Mouse (Mus musculus): ENCODE results near the gene Daam1.
A peak's percentile ranks its signal among the peaks of the same experiment; 100 is the strongest.

The Daam1 gene

GRCm38 (mm10) chr12:71901211-71901610 is 70.3 kb downstream of the Daam1 start:
- no peak for DNase-seq

DNA sequence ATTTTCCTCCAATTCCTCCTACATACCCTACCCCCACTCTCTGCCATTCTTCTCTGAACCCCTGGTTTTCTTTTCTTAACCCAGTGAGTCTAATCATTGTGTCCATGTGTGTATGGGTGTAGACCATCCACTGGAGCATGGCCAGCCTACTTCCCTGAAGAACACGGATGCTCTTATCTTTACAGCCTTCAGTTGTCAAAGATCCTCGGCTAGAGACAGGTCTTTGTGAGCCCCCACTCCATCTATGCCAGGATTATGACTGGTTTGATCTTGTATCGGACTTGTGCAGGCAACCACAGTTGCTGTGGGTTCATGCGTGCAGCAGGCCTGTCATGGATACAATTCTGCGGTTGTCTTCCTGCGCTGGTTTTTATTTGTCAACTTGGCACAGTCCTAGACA is 71.0 kb downstream of the Daam1 start:
- no peak for DNase-seq

- no peak for DNase-seq
Observed at GRCm38 (mm10) chr12:71902317-71902716, 71.4 kb downstream of the Daam1 start.

DNA sequence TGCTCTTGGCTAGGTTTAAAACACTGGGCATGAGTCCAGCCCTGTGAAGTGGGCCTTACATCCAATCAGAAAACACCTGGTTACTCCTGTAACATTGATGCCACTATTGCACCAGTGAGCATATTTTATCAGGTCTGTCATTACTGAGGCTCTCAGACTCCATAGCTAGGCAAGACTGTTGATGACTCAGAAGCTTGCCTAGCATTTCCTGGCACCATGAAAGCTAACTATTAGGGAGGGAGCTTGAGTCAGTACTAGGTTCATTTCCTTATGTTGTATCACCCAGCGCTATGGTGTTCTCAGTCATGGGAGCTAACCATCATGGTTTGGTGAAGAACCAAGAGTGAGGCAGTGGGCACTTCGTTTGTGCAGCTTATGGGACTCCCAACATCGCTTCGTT is 72.3 kb downstream of the Daam1 start:
- no peak for DNase-seq

DNA sequence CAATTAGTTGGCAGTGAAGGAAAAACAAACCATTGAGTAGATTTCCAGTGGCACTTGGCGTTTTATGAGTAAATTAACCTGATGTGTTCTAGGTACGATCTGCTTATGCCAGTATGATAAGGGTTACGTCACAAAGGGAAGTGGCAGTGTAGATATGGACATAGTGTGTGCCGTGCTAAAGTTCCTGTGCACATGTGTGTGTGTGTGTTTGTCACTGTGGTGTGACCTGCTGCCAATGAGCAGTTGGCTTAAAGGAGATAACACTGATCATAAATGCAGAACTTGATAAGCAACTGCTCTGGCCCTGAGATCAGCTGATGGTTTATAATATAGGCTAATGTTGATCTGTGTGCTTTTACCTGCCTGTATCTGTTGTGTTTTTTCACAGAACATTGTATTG is 73.4 kb downstream of the Daam1 start:
- no peak for DNase-seq

DNA sequence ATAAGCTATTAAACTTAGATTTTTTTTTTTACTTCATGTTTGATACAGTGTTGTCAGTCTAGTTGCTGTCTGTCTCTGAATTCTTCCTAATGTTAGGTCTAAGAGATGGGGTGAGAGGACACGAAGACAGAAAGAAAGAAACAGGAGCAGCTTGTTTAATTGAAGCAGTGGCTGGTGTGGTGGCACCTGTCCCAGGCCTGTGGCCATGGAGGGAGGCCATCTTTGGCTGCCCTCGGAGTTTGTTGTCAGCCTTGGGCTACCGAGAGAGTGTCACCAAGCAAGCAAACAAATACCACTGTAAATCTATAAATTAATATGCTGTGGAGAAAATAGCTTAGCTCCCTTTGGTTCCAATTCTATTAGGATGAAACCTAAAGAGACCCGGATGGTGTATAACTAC is 74.0 kb downstream of the Daam1 start:
- DNase-seq, result no peak

GRCm38 (mm10) chr12:71905640-71906320 is 74.9 kb downstream of the Daam1 start:
- DNase-seq, result no peak

- DNase-seq, result no peak
Observed at GRCm38 (mm10) chr12:71906582-71907267, 75.8 kb downstream of the Daam1 start.

DNA sequence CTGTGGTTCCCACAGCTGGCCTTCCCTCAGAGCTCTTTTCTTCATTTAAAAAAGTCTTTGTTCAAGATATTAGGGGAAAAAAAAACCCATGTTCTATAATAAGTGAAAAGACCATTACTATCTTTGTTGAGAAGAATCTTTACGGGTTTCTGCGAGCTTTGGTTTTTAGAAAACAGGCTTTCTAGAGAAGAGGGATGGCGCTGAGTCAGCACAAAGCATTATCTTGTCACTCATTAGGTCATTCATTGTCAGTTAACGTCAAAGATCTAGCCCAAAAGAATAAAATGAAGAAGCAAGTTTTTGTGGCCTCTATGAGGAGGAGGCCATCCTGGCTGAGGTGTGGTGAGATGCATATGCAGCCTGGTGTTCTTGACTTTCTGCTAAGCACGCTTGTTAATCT is 78.1 kb downstream of the Daam1 start:
- no peak for DNase-seq

DNA sequence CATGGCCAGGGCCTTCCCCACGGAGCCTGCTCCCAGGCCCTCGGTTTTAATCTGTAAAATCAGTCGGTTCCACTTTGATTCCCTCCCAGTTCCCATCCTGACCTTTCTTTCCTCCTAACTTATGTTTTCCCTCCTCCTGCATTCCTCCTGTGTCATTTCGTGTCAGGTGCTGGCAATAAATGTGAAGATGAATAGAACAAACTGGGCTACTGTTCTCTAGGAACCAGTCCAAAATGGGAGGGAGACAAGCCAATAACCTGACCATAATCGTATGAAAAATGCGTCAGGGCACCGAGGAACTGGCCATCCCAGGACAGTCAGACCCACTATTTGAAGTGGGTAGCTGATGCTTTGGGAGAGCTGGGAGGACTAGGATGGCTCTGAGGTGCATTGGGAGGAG is 79.4 kb downstream of the Daam1 start:
- DNase-seq, result no peak

DNA sequence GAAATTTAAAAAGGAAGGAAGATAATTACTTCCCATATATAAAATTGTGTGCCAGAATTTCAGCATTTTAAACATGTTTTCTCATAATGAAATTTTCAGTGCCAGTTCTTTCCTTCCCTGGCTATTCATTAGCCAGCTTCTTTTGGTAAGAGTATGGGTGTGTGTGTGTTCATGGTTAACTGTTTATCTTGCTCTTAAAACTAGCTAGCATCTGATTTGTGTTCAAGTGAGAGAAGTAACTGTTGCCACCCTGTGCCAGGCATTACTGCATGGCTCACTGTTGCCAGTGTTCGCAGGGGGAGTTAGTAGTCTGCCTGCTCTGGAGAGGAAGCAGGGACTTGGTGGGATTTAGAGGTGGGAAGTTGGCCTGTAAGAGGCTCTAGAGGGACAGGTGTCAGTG is 81.4 kb downstream of the Daam1 start:
- DNase-seq, result no peak

- peak; percentile 35 for DNase-seq
Observed at GRCm38 (mm10) chr12:71919156-71919555, 88.3 kb downstream of the Daam1 start.

- DNase-seq, result no peak
Observed at GRCm38 (mm10) chr12:71919962-71920361, 89.1 kb downstream of the Daam1 start.

DNA sequence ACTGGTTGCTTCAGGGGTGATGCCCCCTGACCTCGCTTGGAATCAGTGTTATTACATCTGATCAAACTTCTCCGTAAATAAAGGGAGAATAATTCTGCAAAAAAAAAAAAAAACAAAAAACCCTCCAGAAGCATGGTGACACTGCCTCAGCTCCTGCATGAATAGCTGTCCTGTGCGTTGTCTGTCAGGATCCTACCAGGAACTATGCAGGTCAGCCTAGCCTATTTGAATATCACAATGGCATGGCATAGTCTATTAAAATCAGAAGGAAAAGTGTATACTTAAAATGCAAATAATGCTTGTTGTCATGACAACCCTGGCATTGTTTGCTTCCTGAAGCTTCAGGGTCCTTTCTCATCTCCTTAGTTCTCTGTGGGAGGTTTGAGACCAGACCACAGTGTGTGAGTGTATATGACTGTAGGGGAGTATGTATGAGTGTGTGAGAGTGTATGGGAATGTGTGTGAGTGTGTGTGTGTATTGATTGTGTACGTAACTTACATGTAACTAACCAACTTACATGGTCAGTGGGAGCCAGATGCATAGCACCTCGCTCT is 92.0 kb downstream of the Daam1 start:
- DNase-seq, result no peak

DNA sequence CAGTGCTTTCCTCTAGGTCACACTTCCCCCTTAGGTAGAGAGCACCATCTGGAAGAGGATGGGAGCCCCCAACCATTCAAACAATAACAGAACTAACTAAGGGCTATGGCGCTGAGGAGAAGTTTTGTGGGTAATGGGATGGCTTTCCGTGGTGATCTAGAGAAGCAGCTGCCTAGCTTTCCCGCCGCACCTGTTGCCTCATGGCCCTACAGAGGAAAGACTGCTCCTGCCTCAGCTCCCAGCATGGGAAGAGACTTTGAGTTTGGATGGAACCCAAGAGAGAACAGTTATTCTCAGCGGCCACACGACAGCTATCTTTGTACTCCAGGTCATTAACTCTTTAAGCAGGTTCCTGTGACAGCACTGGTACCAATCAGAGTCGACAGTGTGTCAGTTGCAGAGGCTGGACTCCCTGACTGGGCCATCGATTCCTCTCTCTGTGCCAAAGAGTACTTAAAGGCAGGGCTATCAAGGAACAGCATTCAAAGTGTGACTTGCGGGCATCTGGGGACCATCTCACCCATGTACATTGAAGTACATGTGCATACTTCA is 94.2 kb downstream of the Daam1 start:
- no peak for DNase-seq

- DNase-seq, result no peak
Observed at GRCm38 (mm10) chr12:71925990-71926700, 95.3 kb downstream of the Daam1 start.

GRCm38 (mm10) chr12:71928092-71928491 is 97.2 kb downstream of the Daam1 start:
- DNase-seq, result no peak

DNA sequence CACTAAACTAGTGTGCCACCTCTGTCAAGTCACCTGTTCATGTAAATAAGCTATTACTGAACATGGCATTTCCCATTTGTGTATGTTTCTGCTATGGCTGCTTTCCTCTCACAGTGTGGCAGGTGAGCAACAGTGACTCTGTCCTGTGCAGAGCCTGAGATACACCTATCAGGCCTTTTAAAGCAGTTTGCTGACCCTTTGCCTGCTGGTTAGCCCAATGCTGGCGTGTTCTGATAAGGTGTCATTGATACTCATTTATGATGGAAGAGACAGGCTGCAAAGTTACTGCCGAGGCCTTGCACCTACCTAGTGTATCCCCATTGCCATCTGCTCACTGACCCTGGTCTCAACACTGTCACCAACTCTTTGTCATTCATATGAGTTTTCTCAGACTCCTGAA is 99.0 kb downstream of the Daam1 start:
- DNase-seq, result no peak

DNA sequence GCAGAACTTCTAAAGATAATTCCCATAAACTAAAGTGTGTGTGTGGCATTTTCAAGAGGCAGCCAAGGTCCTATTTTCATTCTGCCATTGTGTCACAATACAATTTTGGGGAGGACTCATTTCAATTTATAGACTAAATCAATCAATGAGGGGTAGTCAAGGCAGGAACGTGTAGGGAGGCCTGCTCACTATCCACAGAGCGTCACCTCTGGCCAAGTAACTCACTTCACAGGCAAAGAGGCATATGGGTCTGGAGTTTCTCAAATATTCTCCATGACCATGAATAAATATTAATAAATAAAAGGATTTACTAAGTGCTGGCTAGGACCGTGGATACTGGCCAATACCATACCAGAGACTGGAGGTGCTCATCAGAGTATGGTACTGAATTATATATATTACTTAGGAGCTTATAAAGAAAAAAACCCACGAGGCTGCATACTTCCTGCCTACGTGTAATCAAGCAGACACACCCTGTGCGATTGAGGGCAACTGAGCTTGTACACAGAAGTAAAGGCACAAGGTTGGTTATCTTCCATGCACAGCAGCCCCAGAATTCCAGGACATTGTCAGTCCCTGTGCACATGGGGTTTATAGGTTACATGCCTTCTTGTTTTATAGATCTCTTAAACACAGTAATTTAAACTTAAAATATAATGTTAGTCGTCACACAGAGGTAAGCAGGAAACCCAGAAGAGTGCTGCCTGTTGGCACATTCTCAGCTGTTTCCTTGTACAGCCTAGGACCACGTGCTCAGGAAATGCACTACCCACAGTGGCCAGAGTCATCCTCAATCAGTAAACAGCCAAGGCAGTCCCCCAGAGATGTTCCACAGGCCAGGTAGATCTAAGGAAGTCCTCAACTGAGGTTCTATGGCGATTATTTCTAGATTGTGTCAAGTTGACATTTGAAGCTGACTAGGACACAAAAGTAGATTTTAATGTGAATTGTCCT is 101.8 kb downstream of the Daam1 start:
- DNase-seq, result no peak

DNA sequence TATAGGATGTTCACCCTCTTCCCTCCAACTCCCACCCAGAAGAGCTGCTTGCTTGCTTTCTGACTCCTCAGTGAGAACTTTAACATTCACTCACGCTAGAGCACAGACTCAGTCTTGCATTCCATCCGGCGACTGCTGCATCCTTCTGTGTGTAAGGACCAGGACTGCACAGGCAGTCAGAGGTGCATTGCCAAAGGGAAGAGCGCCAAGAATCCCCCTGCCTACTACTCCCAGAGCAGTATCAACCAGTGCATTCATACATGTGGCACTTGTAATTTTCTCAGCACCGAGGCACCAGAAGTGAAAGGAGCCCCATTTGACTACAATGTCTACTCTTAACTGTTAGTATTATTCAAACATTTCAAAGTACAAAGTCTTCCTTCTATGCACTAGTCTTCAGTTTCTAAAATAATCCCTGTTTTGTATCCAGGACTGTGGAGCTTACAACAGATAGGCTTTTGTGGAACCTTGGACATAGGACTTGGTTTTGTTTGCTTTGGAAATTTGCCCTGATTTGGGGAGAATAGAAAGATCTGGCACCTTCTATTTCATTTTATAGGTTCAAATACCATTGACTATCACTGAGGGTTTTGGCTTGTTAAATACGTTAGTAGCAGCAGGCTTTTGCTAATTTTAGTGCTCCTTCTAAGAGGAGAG is 103.2 kb downstream of the Daam1 start:
- DNase-seq, result no peak

GRCm38 (mm10) chr12:71936636-71937035 is 105.8 kb downstream of the Daam1 start:
- no peak for DNase-seq

DNA sequence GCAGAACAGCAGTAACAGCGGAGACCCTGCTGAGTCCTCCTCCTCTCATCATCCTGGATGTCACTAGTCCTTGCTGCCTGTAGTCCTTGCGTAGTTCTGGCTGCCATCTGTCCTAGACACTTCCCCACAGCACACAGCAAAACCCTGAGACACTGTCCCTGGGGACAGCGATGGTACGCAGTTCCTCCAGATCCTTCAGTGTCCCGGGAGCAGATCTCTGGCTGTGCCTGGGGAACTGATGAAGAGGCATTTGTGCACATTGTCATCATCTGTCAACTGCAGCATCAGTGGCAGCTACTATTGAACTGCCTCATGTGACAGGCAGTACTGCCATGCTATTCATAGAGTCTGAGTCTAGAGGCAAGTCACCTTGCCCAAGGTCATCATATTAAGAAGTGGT is 107.6 kb downstream of the Daam1 start:
- DNase-seq, result no peak

Data from kidney, postnatal 10 days (tissue).